Mouse (Mus musculus) liver, embryonic 13.5 days (tissue): Measurements from ENCODE around the gene Olfm1. TPM values are rescaled to one million over a fixed set of nuclear protein-coding genes. Genes with fewer than 3 reads are reported as not detected.

Experiments used
- ATAC-seq: fragments of 200-750 bp; cut with Nextera tagmentation; 2 replicates; pipeline ENCODE4 v1.8.0; 2017; ENCODE audit warnings: low read depth, mild to moderate bottlenecking, moderate number of reproducible peaks, moderate library complexity
- DNase-seq: peaks from one replicate; pipeline ENCODE4 v3.0.0; 2022
- H3K27ac ChIP-seq: fragments of 300-500 bp; sonication (generic); 2 replicates; pipeline ENCODE4 v1.5.1; 2015; ENCODE audit warnings: moderate library complexity, mild to moderate bottlenecking, inconsistent platforms
- H3K27me3 ChIP-seq: fragments of 300-500 bp; sonication (generic); 2 replicates; pipeline ENCODE4 v1.6.1; 2015; ENCODE audit warnings: mild to moderate bottlenecking, inconsistent platforms
- H3K36me3 ChIP-seq: fragments of 300-500 bp; sonication (generic); 2 replicates; pipeline ENCODE4 v1.6.1; 2015; ENCODE audit warnings: mild to moderate bottlenecking, inconsistent platforms
- H3K4me1 ChIP-seq: fragments of 300-500 bp; sonication (generic); replicated peaks from 2 replicates; pipeline ENCODE4 v1.6.1; 2015; ENCODE audit warnings: inconsistent platforms
- H3K4me2 ChIP-seq: fragments of 300-500 bp; sonication (generic); 2 replicates; pipeline ENCODE4 v1.6.1; 2015; ENCODE audit warnings: inconsistent platforms, mild to moderate bottlenecking, moderate library complexity
- H3K4me3 ChIP-seq: fragments of 300-500 bp; sonication (generic); replicated peaks from 2 replicates; pipeline ENCODE4 v1.5.1; 2015; ENCODE audit warnings: mild to moderate bottlenecking, inconsistent platforms
- H3K9ac ChIP-seq: fragments of 300-500 bp; sonication (generic); 2 replicates; pipeline ENCODE4 v1.6.1; 2015; ENCODE audit warnings: mild to moderate bottlenecking, inconsistent platforms
- H3K9me3 ChIP-seq: fragments of 300-500 bp; sonication (generic); replicated peaks from 2 replicates; pipeline ENCODE4 v1.6.1; 2016; ENCODE audit warnings: inconsistent platforms
- WGBS: fragments of 180-500 bp; shearing (Covaris S2); methylation state at CpG from one replicate; pipeline ENCODE4 v1.1.7; 2015; ENCODE audit not compliant: insufficient replicate concordance; 5-methylcytosine and 5-hydroxymethylcytosine counted together
- polyA plus RNA-seq: library from polyadenylated mRNA; unstranded; fragments of >200 nt; fragmentation: Nextera tagmentation; extraction: Ambion mirVana; gene quantifications from 2 replicates; pipeline ENCODE4 v1.2.1, GENCODE M21; 2015

Gene Olfm1
- polyA plus RNA-seq, 1 experiment from 2014 or later: 1.6 TPM

GRCm38 (mm10) chr2:28240920-28241319, 48.1 kb downstream of the Olfm1 start:
- no peaks in the 10 kb centered on the region for H3K4me1 ChIP-seq
- no peak overlapping the region for H3K9ac ChIP-seq
- ATAC-seq (no peak), DNase-seq (no peak)
- H3K4me2 ChIP-seq: no peak overlapping the region
- H3K27me3 ChIP-seq: no peaks in the 10 kb centered on the region
- H3K36me3 ChIP-seq: no peaks in the 10 kb centered on the region
- H3K9me3 ChIP-seq: no peaks in the 10 kb centered on the region
- 60% methylated on average over 3 of the region's 3 CpGs for WGBS
- no peak overlapping the region for H3K4me3 ChIP-seq
- H3K27ac ChIP-seq: no peak overlapping the region

- Histone ChIP-seq H3K4me2 (no peak overlapping the region), H3K9me3 (no peaks in the 10 kb centered on the region), H3K27me3 (no peaks in the 10 kb centered on the region), H3K9ac (no peak overlapping the region), H3K4me1 (no peaks in the 10 kb centered on the region), H3K4me3 (no peak overlapping the region), H3K36me3 (no peaks in the 10 kb centered on the region), H3K27ac (no peak overlapping the region)
- WGBS: 52% methylated on average over 17 of the region's 17 CpGs
- ATAC-seq (no peak), DNase-seq (no peak)
These were observed 48.9 kb downstream of the Olfm1 start for GRCm38 (mm10) chr2:28241520-28242221.

- H3K9ac ChIP-seq: no peak overlapping the region
- no peaks in the 10 kb centered on the region for H3K9me3 ChIP-seq
- no peak overlapping the region for H3K4me3 ChIP-seq
- WGBS: 8% methylated on average over 5 of the region's 5 CpGs
- no peaks in the 10 kb centered on the region for H3K4me1 ChIP-seq
- DNase-seq (no peak), ATAC-seq (no peak)
- no peaks in the 10 kb centered on the region for H3K36me3 ChIP-seq
- no peak overlapping the region for H3K27ac ChIP-seq
- no peak overlapping the region for H3K4me2 ChIP-seq
- no peaks in the 10 kb centered on the region for H3K27me3 ChIP-seq
These were observed 49.4 kb downstream of the Olfm1 start for GRCm38 (mm10) chr2:28242222-28242543.

- no peaks in the 10 kb centered on the region for H3K27me3 ChIP-seq
- no peak overlapping the region for H3K27ac ChIP-seq
- H3K9me3 ChIP-seq: no peaks in the 10 kb centered on the region
- 44% methylated on average over 8 of the region's 8 CpGs for WGBS
- H3K9ac ChIP-seq: no peak overlapping the region
- no peak overlapping the region for H3K4me3 ChIP-seq
- no peak overlapping the region for H3K4me2 ChIP-seq
- DNase-seq: no peak
- H3K36me3 ChIP-seq: no peaks in the 10 kb centered on the region
- H3K4me1 ChIP-seq: no peaks in the 10 kb centered on the region
- ATAC-seq: no peak
These were observed 52.0 kb downstream of the Olfm1 start for GRCm38 (mm10) chr2:28244667-28245395.

- Histone ChIP-seq H3K4me1 (no peaks in the 10 kb centered on the region), H3K36me3 (no peaks in the 10 kb centered on the region), H3K27ac (no peak overlapping the region), H3K9me3 (no peaks in the 10 kb centered on the region), H3K4me3 (no peak overlapping the region), H3K4me2 (no peak overlapping the region), H3K9ac (no peak overlapping the region), H3K27me3 (no peaks in the 10 kb centered on the region)
- ATAC-seq (no peak), DNase-seq (no peak)
- WGBS: 63% methylated on average over 5 of the region's 5 CpGs
These were observed 53.4 kb downstream of the Olfm1 start for GRCm38 (mm10) chr2:28246110-28246653.

GRCm38 (mm10) chr2:28247098-28247497, 54.3 kb downstream of the Olfm1 start:
- no peak overlapping the region for H3K4me3 ChIP-seq
- no peak for DNase-seq
- WGBS: 58% methylated on average over 11 of the region's 11 CpGs

GRCm38 (mm10) chr2:28252554-28252953, 59.8 kb downstream of the Olfm1 start:
- H3K4me2 ChIP-seq: no peak overlapping the region
- WGBS: 64% methylated on average over 4 of the region's 4 CpGs
- no peak for DNase-seq
- H3K4me3 ChIP-seq: no peak overlapping the region
- ATAC-seq: no peak
- no peak overlapping the region for H3K9ac ChIP-seq
- H3K27ac ChIP-seq: no peak overlapping the region
- no peaks in the 10 kb centered on the region for H3K9me3 ChIP-seq
- no peaks in the 10 kb centered on the region for H3K36me3 ChIP-seq
- no peaks in the 10 kb centered on the region for H3K27me3 ChIP-seq
- H3K4me1 ChIP-seq: no peaks in the 10 kb centered on the region

More at GRCm38 (mm10) chr2:28247098-28247497, 54.3 kb downstream of the Olfm1 start:
- no peak overlapping the region for H3K9ac ChIP-seq
- H3K9me3 ChIP-seq: no peaks in the 10 kb centered on the region
- H3K27ac ChIP-seq: no peak overlapping the region
- no peaks in the 10 kb centered on the region for H3K36me3 ChIP-seq
- ATAC-seq: no peak
- H3K4me1 ChIP-seq: no peaks in the 10 kb centered on the region
- H3K27me3 ChIP-seq: no peaks in the 10 kb centered on the region
- H3K4me2 ChIP-seq: no peak overlapping the region

GRCm38 (mm10) chr2:28256029-28256428, 63.2 kb downstream of the Olfm1 start:
- Histone ChIP-seq H3K9me3 (no peaks in the 10 kb centered on the region), H3K27me3 (no peaks in the 10 kb centered on the region), H3K4me1 (no peaks in the 10 kb centered on the region), H3K4me3 (no peak overlapping the region), H3K36me3 (no peaks in the 10 kb centered on the region), H3K4me2 (no peak overlapping the region), H3K27ac (no peak overlapping the region), H3K9ac (no peak overlapping the region)
- 71% methylated on average over 7 of the region's 7 CpGs for WGBS
- DNase-seq (no peak), ATAC-seq (no peak)

- Histone ChIP-seq H3K27me3 (no peaks in the 10 kb centered on the region), H3K4me3 (no peak overlapping the region), H3K4me1 (no peaks in the 10 kb centered on the region), H3K9me3 (no peaks in the 10 kb centered on the region), H3K4me2 (no peak overlapping the region), H3K9ac (no peak overlapping the region), H3K27ac (no peak overlapping the region), H3K36me3 (no peaks in the 10 kb centered on the region)
- 60% methylated on average over 3 of the region's 3 CpGs for WGBS
- no peak for DNase-seq
- ATAC-seq: no peak
These were observed 68.6 kb downstream of the Olfm1 start for GRCm38 (mm10) chr2:28261438-28261837.

GRCm38 (mm10) chr2:28267776-28268275, 75.0 kb downstream of the Olfm1 start:
- H3K27ac ChIP-seq: no peak overlapping the region
- WGBS: 63% methylated on average over 3 of the region's 3 CpGs
- no peak overlapping the region for H3K4me2 ChIP-seq
- no peak overlapping the region for H3K9ac ChIP-seq
- H3K9me3 ChIP-seq: no peaks in the 10 kb centered on the region
- H3K4me3 ChIP-seq: no peak overlapping the region
- H3K27me3 ChIP-seq: no peaks in the 10 kb centered on the region
- ATAC-seq (no peak), DNase-seq (no peak)
- H3K36me3 ChIP-seq: no peaks in the 10 kb centered on the region
- no peaks in the 10 kb centered on the region for H3K4me1 ChIP-seq

- no peak for DNase-seq
- Histone ChIP-seq H3K4me3 (no peak overlapping the region), H3K4me2 (no peak overlapping the region), H3K27me3 (no peaks in the 10 kb centered on the region), H3K36me3 (no peaks in the 10 kb centered on the region), H3K9ac (no peak overlapping the region), H3K9me3 (no peaks in the 10 kb centered on the region), H3K4me1 (no peaks in the 10 kb centered on the region), H3K27ac (no peak overlapping the region)
- 32% methylated on average over 4 of the region's 4 CpGs for WGBS
- no peak for ATAC-seq
These were observed 77.8 kb downstream of the Olfm1 start for GRCm38 (mm10) chr2:28270561-28270960.
